Mouse (Mus musculus) ES-Bruce4 (cell line): Measurements from ENCODE around the gene Il2rb.

Source experiments
- CTCF ChIP-seq: IDR thresholded peaks from one replicate; pipeline ENCODE4 v1.8.1; 2011; ENCODE audit warnings: low read depth, low read length
- EP300 ChIP-seq: IDR thresholded peaks from 2 replicates; pipeline ENCODE4 v1.6.1; 2011; ENCODE audit warnings: low read depth, low read length; ENCODE audit not compliant: insufficient read depth
- POLR2A ChIP-seq: IDR thresholded peaks from one replicate; pipeline ENCODE4 v1.8.1; 2011; ENCODE audit warnings: low read length; ENCODE audit not compliant: insufficient read depth

- no peak for TF ChIP-seq CTCF
- no peak for TF ChIP-seq POLR2A
- TF ChIP-seq EP300: 0 out of 2 replicates have a peak, but pooled peaks have one; percentile 12
Observed at GRCm38 (mm10) chr15:78450419-78450768, 44.7 kb downstream of the Il2rb start.
